Mouse (Mus musculus) kidney, adult 18-20 months (tissue): Measurements from ENCODE around the gene Dgkd.

ENCODE experiments used
- DNase-seq: peaks from one replicate; pipeline ENCODE4 v3.0.0; 2021

The Dgkd gene

DNA sequence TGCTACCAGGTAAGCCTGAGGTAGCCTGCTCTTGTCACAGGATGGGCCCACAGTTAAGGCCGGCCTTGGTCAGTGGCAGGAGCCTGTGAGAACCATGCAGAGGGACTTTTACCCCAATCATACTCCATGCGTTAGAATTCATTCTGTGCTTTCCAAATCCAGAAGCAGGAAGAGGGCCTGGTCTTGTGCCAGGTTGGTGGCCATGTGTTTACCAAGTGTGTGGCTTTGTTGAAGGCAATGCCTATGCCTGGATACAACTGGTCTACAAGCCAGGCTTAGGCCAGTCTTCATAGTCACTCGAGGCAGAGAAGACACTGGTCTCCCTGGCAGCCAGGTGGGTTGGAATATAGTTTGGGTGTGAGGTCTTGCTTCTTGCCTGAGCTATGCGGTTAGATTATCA lies 38.5 kb downstream of the Dgkd start:
- DNase-seq: peak; percentile 48

DNA sequence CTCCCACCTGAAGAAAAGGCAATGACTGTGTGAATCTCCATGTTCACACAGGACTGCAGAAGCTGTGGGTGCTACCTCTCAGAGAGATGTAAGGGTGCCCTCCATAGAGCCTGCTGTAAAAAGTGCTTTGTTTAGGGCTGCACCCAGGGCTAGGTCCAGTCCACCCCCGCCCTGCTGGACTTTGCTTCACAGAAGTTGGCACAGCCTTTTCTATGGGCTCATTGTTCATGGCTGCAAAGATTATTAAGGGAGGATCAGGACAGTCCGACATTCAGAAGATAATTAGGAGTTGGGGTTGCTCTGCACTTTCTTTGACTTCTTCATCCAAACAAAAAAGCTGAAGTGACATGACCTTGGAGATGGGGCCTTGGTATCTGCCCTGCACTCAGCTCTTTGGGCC lies 39.4 kb downstream of the Dgkd start:
- DNase-seq: peak; percentile 61

DNA sequence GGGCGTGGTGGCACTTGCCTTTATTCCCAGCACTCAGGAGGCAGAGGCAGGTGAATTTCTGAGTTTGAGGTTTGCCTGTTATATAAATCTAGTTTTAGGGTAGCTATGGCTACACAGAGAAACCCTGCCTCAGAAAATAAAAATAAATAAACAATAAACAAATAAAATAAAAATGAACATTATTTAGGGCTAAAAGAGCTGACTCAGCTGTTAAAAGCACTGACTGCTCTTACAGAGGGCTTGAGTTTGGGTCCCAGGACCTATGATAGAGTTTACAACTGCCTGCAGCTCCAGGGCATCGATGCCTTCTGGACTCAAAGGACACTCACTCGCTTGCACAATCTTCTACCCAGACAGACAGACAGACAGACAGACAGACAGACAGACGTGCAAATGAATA lies 40.3 kb downstream of the Dgkd start:
- no peak for DNase-seq

DNA sequence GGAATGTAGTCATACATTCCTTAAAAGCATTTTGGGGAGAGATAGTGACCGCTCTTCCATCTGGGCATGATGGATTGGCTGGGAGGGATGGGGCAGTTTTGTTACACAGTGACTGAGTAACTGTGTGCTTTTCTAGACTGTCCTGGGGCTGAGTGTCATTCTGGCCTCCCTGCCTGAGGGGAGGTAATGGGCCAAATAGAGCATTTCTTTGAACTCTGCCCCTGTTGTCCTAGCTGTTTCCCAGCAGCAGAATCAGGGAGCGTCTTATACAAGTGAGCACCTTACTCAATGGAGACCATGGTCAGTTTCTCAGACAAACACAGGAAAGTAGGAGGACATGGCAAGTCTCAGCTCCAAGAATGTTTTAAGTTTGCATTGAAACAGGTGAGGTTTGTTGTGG lies 43.8 kb downstream of the Dgkd start:
- DNase-seq: no peak

DNA sequence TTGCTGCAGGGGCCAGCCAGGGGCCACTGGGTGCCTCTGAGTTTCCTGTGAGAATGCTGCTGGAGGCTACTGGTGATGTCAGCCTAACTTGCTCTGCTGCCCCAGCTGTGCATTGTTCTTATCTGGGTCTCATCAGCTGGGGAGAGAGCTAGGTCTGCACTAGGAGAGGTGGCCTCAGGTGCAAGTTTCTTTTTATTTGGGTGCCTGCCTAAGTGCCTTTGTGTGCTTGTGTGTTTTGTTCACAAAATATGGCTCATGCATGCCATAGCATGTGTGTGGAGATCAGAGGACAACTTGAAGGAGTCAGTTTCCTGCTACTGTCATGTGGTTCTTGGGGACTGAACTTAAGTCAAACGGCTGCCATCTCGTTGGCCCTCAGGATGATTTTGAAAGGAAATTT lies 46.6 kb downstream of the Dgkd start:
- DNase-seq: no peak

DNA sequence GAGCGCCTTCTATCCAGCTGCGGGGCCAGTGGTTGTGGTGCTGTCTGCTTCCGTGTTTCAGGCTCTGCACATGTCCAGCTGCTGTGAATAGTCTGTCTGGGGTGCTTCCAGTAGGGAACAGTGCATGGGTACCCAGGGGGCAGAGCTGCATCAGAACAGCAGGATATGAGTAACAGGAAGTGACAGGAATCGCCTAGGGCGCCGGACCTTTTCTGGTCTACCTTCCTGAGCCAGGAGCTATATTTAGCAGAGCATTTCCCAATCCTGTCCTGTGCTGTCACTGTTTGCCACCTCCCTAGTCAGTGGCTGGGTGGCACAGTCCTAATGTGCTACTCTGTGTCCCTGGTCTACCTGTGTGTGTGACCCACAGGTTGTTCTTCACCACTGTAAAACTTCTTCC lies 47.9 kb downstream of the Dgkd start:
- DNase-seq: peak; percentile 47

DNA sequence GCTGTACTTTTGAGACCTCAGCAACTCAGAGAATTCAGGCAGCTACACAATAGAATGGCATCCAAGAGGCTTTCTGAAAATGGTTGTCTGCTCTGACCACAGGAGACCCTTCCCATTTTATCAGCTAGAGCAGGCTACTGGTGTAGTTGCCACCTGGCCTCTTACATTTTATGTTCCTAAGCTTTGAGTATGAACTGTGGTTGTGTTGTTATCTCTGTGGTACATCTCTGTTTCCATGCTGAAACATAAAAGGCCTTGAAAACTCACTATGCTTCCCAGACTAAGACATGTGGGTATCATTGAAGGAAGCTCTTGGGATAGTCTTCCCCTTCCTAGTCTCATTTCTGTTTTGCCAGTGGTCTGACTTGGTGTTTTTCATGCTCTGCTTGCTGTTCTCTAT lies 49.1 kb downstream of the Dgkd start:
- no peak for DNase-seq

DNA sequence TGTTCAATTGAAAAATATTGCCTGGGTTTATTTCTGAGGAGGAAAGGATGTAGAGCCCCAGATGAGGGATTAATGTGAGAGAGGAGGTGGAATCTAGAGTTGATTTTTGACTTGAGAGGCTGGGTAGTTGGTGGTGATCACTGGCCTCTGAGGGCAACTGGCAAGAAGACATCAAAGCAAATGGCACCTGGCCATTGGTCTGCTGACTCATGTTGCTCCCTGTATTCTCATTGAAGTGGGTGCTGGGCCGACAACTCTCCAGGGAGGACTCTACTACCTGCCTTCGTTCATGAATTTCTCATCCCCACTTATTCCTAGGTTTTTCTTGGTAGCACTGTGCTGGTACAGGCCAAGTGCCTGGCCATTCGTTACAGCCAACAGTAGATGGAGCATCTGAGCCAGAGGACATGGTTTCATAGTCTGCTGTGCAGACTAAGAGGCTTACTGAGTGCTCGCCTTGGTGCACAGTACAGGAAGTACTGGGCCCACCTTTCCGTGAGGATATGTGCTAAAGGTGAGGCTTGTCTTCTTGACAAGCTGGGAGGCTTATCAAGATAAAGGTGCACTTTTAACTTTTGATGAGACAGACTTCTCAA lies 53.4 kb downstream of the Dgkd start:
- peak; percentile 75 for DNase-seq

DNA sequence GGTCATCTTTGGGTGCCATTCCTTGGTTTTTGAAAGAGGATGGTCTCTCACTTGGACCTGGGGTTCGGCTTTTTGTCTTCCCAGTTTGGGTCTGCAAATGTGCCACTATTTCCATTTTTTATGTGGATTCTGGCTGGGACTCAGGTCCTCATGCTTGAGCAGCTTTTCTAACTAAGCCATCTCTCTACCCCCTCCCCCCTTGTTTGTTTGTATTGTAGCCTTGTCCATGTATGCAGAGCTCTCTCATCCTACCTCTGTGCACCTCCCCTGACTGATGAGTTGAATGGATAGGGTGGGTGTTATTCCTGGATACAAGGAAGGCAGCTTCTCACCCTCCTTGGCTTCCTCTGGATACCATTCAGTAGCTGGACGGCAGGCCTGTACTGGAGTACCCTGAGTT lies 54.9 kb downstream of the Dgkd start:
- no peak for DNase-seq

DNA sequence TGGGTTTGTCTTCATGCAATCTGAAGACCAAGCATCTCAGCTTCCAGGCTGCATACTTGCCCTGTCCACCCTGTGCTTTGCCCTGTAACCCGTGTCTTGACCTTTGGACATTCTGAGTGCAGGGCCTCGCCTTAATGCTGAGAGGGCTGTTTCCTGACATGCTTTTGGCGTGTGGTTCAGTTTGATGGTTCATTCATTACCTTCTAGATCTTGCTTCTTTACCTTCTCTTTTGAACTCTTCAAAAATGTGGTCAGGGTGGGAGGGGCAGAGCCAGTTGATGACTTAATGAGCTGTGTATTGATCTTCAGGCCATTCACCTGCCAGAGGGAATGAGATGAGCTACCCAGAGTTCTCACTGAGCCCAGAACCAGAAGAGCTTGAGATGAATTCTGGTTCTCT lies 55.6 kb downstream of the Dgkd start:
- peak; percentile 69 for DNase-seq

DNA sequence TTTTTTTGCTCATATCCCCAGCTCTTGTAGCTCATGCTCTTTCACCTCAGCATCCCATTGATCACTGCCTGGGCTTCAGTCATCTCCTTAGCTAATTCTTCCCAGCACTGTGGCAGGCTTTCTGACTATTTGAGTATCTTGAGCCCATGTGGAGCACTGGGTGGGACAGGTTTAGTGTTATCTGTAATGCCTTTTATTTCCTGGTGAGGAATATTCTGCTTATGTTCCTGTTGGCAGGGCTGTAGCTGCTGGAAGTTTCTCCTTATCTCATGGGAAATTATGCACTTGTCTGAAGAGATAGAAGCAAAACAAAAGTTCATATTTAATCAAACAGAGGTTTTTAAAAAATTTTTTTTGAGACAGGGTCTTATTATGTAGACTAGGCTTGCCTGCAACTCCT lies 56.5 kb downstream of the Dgkd start:
- DNase-seq: no peak

DNA sequence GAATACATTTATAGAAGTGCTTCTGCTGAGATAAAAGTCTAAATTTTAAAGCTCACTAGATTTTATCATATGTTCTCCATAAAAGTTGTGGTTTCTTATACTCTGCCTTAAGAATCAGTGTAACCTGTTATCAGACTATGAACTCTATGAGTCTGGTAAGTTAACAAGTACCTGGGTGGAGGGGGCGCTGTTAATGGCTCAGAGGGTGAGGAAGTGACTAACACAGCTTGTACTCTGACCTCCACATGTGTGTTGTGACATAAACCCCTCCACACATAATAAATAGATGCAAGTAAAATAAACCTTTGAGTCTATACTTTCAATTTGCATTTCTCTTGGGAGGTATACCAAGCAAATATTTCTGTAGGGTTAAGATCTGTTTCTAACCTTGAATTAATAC lies 57.3 kb downstream of the Dgkd start:
- DNase-seq: no peak

DNA sequence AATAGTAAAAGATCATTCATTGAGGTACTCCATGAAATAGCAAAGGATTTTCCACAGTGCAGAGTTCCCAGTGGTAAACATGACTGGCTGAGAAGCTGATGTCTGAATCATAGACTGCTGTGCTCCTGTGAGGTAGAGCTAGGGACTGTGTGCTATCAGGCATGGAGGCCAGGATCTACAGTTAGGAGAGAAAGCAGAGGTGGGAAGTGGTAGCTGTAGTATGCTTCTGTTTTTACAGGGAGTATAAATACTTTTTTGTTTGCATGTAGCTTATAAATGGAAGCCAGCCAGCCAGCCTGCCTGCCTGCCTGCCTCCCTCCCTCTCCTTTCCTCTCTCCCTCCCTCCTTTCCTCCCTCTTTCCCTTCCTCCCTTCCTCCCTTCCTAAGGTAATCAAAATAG lies 60.3 kb downstream of the Dgkd start:
- no peak for DNase-seq

DNA sequence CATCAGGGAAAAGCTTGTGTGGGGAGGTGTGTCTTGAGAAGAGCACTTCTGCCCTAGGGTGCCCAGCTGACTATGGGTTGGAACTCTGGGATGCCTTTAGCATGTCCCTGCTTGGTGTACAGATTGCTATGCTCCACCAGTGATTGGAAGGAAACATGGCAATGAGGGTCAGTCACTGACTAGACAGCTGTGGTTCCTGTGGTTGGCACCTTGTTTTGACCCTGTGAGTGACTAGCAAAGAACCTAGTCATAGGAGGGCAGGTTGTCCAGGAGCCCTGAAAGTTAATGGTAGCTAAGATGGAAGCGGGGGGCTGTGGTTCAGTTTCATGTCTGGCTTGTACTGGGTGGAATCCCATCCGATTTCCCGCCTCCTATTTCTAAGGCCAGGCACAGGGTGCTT lies 64.3 kb downstream of the Dgkd start:
- no peak for DNase-seq

DNA sequence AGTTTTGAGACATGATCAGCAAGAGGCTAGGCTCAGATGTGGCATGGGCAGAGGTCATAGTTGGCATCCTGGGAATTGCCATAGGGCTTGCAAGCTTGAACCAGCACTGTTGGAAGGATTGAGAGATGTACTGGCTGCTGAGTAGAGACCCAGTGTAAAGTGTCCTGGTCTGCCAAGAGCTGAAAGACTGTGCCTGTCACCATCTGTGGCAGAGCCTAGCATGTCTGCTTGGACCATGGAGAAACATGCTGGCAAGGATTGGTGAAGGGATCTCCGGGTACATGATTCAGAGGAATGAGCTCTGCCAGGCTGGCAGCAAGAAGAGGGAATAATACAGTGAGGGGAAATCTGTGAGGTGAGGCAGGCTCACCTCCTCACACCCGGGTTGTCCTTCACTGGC lies 65.0 kb downstream of the Dgkd start:
- DNase-seq: no peak

DNA sequence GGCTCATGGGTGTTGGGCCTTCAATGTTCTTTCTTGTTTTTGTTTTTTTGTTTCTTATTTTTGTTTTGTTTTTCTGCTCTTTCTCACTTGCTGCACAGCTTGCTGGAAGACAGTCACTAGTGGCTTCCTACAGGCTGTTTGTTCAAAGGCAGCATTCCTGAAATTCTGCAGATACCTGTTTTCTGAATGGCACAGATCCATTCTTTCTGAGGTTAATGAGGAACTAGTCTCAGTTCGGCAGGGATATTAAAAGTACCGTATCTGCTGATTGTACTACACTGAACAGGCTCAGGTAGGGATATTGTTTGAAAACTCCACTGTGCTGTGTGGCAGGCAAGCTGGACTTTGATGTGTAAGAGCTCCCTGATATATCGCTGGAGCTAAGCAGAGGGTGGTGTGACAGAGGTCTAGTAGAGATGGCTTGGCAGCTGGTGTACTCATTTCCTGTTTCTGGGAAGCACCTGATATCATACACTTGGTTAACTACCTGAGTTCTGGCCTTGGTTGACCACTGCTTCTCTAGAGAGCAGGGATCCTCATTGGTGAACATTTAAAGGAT lies 67.0 kb downstream of the Dgkd start:
- no peak for DNase-seq

DNA sequence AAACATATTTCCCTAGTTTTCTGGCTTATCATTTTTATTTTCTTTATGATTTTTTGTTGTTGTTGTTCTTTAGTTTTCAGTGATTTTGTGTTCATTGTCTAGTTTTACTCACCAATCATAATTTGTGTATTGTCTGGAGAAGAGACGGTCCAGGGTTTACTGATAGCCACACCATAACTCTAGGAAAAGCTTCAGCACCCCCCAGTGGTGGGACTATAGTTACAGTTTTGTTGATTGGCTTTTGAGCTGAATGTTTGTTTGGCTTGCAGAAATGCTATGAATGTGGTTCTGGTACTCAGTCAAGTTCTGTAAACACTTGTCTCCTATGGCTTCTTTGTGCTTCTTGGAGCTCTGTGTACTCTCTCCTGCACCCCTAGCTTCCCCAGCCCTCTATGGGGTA lies 69.6 kb downstream of the Dgkd start:
- peak; percentile 44 for DNase-seq

DNA sequence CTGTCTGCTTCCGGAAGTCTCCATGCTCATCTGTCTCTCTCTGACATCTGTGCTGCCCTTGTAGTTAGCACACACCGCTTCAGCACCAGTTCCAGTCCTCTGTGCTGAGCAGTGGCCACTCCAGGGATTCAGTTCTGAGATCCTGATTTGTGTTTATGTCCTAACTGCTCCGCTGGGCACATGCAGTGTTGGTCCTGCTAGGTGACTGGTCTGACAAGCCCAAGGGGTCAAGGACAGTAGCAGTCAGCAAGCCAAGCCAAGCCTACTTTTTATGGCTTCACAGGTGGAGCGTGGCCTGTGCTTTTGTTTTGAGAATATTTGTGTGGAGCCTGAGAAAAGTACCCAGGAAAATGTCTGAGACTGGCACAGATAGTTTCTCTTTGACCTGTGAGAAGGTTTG lies 71.8 kb downstream of the Dgkd start:
- DNase-seq: no peak

DNA sequence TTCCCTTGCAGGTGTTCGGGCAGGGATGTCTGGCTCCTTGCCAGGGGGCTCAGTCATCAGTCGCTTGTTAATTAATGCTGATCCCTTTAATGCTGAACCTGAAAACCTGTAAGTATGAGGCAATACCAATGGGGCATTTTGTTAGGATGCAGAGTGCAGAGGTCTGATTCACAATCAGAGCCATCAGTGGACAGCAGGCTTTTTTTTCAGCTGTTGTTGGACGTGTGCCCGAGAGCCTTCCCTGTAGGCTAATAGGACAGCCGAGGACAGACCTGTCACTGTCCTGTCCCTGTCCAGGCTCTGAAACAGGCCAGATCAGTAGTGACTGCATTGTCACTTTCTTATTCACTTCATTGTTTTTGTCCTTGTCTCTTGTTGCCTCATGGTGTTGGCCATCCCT lies 76.6 kb downstream of the Dgkd start:
- no peak for DNase-seq

DNA sequence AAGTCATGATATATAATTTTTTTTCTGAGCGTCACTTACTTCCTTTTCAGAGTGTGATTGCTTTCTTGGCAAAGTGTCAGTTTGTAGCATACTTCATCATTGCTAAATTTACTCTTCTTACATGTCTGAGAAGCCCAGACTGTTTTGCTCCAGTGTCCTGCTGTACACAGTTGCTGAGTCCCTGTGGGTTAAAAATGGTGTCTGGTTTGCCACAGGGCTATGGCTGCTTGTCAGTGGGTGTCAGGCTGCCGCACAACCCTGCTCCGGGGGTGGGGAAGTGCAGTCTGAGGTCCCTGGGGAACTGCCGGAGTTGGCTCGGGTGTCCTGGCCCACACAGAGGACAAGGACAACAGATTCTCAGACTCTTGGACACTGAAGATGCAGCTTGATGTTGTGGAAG lies 80.0 kb downstream of the Dgkd start:
- no peak for DNase-seq

DNA sequence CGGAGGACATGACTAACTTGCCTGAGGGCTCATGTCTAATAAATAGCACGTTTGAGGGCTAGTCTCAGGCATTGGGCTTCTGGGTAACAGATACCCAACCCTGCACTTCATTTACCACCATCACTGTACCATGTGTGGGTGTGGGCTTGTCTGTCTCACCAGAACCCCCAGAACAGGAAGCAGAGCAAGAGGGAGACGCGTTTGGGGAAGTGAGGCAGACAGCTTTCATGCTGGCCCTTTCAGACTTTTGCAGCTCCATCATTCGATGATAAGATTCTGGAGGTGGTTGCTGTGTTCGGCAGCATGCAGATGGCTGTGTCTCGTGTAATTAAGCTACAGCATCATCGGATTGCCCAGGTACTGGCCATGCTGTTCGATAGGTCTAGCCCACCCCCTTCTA lies 82.0 kb downstream of the Dgkd start:
- no peak for DNase-seq

DNA sequence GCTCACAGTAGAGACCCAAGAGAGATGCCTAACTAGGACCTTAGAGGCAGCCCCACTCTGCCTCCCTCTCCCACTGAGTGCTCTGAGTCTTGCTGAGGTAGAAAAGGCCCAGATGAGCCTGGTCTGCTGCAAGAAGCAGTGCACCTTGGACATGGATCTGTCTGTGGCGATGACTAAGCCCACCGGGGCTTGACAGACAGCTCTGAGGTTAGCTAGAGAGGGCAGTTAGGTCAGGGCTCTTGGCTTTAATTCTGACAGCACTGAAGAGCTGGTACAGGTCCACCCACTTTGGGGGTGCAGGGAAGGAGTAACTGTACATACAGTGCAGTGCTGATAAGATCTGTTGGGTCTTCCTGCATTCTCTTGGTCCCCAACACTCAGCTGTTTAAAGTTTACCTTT lies 82.5 kb downstream of the Dgkd start:
- DNase-seq: no peak

DNA sequence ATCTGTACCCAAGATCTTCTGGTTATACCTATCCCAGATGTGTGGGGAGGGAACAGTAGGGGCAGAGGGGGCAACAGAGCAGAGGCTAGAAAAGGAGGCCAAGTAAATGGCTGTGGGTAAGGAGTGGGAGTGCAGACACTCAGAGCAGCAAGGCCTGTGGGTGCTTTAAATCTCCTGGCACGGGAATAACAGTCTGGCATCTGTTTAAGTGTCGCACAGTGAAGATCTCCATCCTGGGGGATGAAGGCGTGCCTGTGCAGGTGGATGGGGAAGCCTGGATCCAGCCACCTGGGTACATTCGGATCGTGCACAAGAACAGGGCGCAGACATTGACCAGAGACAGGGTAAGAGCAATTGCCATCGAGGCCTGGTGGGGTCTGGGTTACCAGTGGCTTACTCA lies 83.0 kb downstream of the Dgkd start:
- no peak for DNase-seq

DNA sequence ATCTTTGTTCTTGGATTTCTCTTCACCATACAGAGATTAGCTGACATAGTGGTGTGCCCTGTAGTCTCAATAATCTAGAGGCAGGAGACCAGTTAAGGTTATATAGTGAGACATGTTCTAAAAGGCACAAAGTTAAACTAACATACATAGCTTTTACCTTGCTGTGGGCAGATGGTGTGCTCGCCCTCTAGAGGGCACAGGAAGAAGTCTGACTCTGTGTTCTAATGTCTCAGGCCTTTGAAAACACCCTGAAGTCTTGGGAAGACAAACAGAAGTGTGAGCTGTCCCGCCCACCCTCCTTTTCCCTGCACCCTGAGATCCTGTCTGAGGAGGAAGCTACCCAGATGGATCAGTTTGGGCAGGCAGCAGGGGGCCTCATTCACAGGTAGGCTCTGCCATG lies 83.4 kb downstream of the Dgkd start:
- DNase-seq: no peak

DNA sequence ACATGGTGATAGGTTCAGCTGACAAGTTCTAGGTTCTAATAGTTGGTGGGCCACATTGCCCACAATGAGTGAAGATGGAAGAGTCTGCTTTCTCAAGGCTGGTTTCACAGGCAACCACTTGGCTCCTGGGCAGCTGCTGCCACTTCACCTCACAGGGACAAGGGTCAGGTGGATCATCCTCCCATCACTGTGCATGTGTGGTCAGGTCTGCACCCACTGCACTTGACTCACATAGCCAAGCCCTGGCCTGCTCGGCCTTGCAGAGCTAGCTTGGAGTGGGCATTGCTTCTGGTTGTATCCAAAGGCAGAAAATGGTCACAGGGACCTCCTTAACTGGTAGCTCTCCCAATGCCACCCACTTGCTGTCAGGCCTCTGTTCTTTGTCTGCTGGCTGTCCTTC lies 88.7 kb downstream of the Dgkd start:
- no peak for DNase-seq

DNA sequence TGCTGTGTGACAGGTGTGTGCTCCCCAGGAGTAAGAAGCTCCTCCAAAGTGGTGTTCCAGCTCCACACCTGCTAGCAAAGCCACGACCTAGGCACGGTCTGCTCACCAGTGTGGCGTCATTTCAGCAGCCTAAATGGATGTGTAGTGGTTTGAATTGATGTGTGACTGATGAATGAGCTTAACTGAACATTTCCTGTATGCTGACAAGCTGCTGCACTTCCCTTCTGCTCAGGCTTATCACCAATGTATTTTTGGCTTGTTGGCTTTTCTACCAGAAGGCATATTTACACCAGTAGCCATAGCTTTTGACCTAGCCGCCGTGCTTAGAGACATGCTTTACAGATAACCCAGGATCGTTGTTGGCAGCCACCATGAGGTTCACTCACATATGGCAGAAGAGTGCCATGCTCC lies 94.6 kb downstream of the Dgkd start:
- DNase-seq: no peak
